Mouse (Mus musculus) kidney, postnatal 10 days (tissue): ENCODE data around the gene Pdcd1.
"Not testable (repeated sequence)": the region's sequence is repeated elsewhere in the genome, so short reads cannot be mapped to it uniquely, and the experiment has no call there.

Experiments used
- DNase-seq: peaks from one replicate; pipeline ENCODE4 v3.0.0; 2021; ENCODE audit warnings: mixed read lengths

Pdcd1 gene

DNA sequence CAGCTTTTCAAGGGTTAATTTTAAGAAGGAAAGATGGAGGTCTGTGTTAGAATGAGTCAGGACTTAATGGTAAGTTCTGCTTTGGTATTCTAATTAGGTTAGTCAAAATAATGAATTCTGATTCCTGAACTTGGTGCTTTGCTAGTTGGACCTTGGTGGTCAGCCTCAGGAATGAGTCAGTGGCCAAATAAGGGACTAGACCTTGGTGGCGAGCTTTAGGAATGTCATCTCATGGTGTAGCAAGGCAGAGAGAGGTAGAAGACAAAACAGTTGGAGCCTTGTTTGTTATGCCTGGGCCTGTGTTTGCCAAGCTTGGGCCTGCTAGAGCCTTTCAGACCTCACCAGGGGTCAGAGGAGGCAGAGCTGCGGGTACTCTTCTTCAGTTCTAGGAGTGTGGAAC is 23.6 kb downstream of the Pdcd1 start:
- DNase-seq: no peak

DNA sequence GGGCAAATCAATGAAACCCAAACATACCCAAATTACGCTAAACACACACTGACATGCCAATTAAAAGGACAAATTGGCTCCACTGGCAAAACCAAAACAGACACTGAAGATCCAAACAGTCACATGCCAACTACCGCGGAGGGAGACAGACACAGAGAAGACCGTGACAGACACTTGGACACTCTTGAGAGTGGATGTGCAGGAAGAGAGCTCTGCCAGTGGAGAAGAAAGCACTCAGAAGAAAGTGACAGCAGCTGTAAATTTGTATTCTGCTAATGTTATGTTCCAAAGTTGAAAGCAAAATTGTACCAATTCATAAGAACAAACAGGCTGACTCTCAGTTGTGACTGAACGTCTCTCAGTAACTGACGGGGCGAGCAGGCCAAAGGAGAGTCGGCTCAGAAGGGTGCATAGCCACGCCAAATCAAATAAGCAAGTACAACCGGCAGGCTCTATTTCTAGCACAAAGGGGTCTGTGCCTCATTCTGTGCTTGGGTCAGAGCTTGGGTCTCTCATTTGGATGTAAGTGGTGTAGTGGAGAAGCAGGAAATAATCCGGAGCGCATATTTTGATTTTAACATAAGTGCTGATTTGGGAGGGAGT is 24.7 kb downstream of the Pdcd1 start:
- no peak for DNase-seq

GRCm38 (mm10) chr1:94020151-94020550 is 32.2 kb downstream of the Pdcd1 start, which contains the start of gene Neu4:
Gene Neu4, plus strand, starts transcription at chr1:94020451.
- DNase-seq: no peak

DNA sequence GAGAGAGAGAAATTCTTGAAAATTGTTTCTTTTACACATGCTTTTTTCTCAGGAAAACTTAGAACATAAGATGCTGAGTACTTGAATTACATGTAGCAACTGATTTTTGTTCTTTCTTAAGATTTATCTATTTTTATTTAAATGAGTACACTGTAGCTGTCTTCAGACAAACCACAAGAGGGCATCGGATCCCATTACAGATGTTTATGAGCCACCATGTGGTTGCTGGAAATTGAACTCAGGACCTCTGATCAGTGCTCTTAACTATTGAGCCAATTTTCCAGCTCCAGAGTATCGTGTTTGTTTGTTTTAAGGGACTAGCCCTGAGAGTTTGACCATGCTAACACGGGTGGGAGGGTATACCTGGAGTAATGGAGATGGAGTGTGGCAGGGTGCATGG is 40.7 kb downstream of the Pdcd1 start:
- no peak for DNase-seq

DNA sequence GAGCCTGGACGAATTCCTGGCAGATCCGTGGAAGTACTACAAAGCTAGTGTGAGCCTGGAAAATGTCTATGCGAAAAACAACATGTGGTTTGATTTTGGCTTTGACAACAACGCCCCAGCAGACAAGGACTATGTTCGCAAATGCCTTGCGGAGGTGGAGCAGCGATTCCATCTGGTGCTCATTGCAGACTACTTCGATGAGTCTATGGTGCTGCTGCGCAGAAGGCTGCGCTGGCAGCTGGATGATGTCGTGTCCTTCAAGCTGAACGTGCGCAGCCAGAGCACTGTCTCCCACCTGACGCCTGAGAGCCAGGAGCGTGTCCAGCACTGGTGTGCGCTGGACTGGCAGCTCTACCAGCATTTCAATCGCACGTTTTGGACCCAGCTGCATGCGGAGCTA is 43.5 kb downstream of the Pdcd1 start:
- not testable (repeated sequence) for DNase-seq

- not testable (repeated sequence) for DNase-seq
These were observed 46.3 kb downstream of the Pdcd1 start for GRCm38 (mm10) chr1:94005954-94006506.

DNA sequence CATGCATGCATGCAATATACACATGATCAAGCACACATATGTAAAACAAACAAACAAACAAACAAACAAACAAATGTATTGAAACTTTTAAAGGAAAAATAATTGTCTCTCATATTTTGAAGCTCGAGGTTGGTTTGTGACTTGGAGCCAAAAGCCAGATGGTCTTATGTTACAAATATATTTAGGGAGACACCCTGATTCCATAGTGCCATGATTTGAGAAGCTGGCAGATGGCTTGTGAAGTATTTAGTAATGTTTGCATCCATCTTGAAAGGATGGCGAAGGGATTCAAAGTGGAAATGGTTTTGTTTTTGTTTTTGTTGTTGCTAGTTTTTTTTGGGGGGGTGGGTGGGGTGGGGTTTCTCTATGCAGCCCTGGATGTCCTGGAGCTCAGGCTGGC is 51.3 kb downstream of the Pdcd1 start:
- no peak for DNase-seq

GRCm38 (mm10) chr1:93991491-93991890 is 60.9 kb downstream of the Pdcd1 start:
- DNase-seq: not testable (repeated sequence)

DNA sequence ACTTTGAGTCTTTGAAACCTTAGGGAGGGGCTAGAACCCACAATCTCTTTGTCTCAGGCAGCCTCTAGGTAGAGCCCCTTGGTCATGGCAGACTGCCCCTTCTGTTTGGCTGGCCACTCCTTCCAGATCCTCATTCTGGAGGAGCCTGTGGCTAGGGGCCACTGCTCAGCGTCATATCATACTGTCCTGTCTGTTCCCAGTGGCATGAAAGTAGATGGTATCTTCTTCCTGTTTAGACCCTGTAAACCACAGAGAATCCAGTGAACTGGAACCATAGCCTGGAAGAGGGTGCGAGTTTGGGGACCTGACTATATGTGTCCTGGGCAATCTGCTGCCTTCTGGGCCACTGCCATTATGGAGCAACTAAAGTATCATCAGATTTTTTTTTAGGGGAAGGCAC is 61.3 kb downstream of the Pdcd1 start:
- DNase-seq: not testable (repeated sequence)

- not testable (repeated sequence) for DNase-seq
These were observed 62.1 kb downstream of the Pdcd1 start, which contains the start of gene Gal3st2c for GRCm38 (mm10) chr1:93990209-93990608. Gene Gal3st2c, plus strand, starts transcription at chr1:93990509.

GRCm38 (mm10) chr1:93988786-93989185 is 63.6 kb downstream of the Pdcd1 start:
- DNase-seq: no peak
